Mouse (Mus musculus): ENCODE measurements at regions not wholly inside any gene's neighbourhood (a gene's known extent, or its start where the extent isn't known, plus 50 kb on each side); places are given as distances from the start of the nearest gene placed in this dataset.

DNA sequence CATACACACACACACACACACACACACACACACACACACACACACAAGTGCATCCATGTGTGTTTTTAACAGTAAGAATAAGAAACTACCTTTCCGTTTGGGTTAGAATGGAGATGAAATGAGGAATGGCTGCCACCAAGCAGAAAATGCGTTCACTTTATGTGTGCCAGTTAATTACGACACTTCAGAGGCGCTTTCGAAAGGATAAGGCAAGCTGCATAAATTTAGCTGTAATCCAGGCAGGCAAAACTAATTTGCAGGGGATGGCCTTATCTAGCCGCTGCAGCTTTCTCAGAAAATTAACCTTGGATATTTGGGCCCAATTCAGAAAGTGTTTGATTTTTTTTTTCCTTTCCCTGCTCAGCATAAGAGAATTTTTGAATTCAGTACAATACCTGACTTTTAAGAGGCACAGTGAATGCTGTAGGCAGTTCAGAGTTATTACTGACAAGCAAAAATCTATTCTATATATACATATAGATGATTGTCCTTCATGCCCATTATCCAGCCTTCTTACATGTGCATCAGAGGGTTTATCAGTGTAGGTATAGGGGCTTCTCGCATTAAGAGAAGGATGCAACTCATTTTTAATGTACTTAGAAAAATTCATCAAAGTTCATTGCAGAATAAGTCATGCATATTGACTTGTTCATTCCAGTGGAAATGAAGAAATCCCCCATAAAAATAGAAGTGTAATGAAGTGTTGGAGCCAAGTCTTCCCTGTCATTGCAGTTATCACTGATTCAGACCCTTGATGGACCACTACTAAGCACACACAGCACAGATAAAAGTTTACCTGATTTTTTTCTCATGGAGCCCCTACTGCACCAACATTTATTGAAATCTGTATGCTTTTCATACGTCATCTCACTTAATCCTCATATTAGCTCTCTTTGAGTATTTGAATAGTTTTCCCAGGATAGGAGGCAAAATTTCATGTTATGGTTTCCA, 372.1 kb downstream of the Ndufa4 start:
- H3K27me3 ChIP-seq (replicated peaks), result no peaks in the 10 kb centered on the region
- WGBS, result 42% methylated on average over 8 of the region's 8 CpGs
- H3K4me2 ChIP-seq, result peak overlapping the region; percentile 15; the same call in 1 of the 2 replicates

DNA sequence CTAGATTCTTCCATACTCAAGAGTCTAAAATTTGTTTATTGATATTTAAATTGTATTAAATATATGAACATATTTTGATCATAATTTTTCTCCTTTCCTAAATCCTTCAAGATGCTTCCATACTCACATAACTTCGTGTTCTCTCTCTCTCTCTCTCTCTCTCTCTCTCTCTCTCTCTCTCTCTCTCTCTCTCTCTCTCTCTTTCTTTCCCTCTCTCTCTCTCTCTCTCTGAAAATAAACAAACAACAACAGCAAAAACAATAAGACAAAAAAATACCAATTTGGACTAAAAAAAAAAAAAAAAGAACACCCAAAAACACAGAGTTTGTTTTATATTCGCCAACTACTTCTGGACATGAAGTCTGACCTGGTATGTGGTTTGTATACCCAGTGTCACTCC, 404.2 kb downstream of the Ndufa4 start:
- Histone ChIP-seq H3K36me3 (replicated peaks) (no peaks in the 10 kb centered on the region), H3K27me3 (replicated peaks) (no peaks in the 10 kb centered on the region), H3K27ac (no peak overlapping the region), H3K9me3 (no peaks in the 10 kb centered on the region), H3K4me3 (no peak overlapping the region), H3K4me1 (no peaks in the 10 kb centered on the region), H3K4me2 (no peak overlapping the region), H3K9ac (no peak overlapping the region)
- 88% methylated on average over 2 of the region's 2 CpGs for WGBS
- no peak for ATAC-seq (replicated peaks)

More for the DNA sequence above, 372.1 kb downstream of the Ndufa4 start:
- no peaks in the 10 kb centered on the region for H3K4me1 ChIP-seq
- H3K36me3 ChIP-seq (replicated peaks), result no peaks in the 10 kb centered on the region
- ATAC-seq (replicated peaks), result peak; percentile 94
- no peak overlapping the region for H3K4me3 ChIP-seq
- H3K27ac ChIP-seq, result peak overlapping the region; percentile 53
- no peak overlapping the region for H3K9ac ChIP-seq
- H3K9me3 ChIP-seq, result no peaks in the 10 kb centered on the region

DNA sequence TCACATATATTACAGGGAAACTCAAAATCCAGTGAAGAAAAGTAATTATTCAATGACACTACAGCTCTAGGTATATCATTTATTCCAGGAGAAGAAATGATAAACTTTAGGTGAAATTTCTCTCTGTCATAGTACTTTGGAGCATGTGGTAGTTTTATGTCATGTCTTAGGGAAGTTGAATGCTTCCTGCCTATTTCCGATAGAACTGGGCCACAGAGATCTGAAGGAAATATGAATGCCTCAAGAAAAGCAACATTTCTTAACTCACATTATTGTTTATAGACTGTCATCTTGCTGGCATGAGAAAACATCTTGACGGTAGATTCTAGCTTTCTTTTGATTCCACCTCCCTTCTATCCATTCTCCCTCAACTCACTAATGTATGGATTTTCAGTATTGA, 412.9 kb downstream of the Ndufa4 start:
- Histone ChIP-seq H3K9me3 (no peaks in the 10 kb centered on the region), H3K4me1 (no peaks in the 10 kb centered on the region), H3K27me3 (replicated peaks) (no peaks in the 10 kb centered on the region), H3K9ac (no peak overlapping the region), H3K27ac (no peak overlapping the region), H3K4me2 (no peak overlapping the region), H3K4me3 (no peak overlapping the region), H3K36me3 (replicated peaks) (no peaks in the 10 kb centered on the region)
- ATAC-seq (replicated peaks), result no peak
- WGBS, result 86% methylated on average over 2 of the region's 2 CpGs

- H3K9ac ChIP-seq, result no peak overlapping the region
- WGBS, result 14% methylated on average over 2 of the region's 2 CpGs
- H3K36me3 ChIP-seq (replicated peaks), result no peaks in the 10 kb centered on the region
- no peaks in the 10 kb centered on the region for H3K9me3 ChIP-seq
- no peak overlapping the region for H3K27ac ChIP-seq
- no peaks in the 10 kb centered on the region for H3K27me3 ChIP-seq (replicated peaks)
- no peaks in the 10 kb centered on the region for H3K4me1 ChIP-seq
- no peak overlapping the region for H3K4me3 ChIP-seq
- no peak overlapping the region for H3K4me2 ChIP-seq
- no peak for ATAC-seq (replicated peaks)
Observed at GRCm38 (mm10) chr6:11476950-11477349, 430.3 kb downstream of the Ndufa4 start.

All from midbrain, embryonic 15.5 days (tissue).